Comparison of ENCODE assay signal across 10 mouse cellular contexts in genomic region chr11:100962371-100962911, GRCm38 (mm10). TPM values are rescaled to one million over a fixed set of nuclear protein-coding genes. Genes with fewer than 3 reads are reported as not detected.
DNase-seq lines count a peak whose midpoint lies in the region; ATAC-seq and TF ChIP-seq lines count a peak whose summit lies in the region.
"Had no signal": no experiment of that assay in that cellular context is flagged by ENCODE, and none has a peak within 500 bp of the region (broad histone marks: within the 10 kb centered on the region; RNA-seq: fewer than 3 reads in every experiment).

No protein-coding gene starts in this region.

- no peak for TF ChIP-seq POLR2A in testis, adult 2 months (IDR thresholded peaks at IDR 0.05; ENCODE audit: control insufficient read depth, low read depth, low read length)
- no peak for TF ChIP-seq POLR2A in cerebellum, adult 2 months (IDR thresholded peaks at IDR 0.05; ENCODE audit: borderline replicate concordance, insufficient read depth, low read length)

- H3K9ac ChIP-seq in intestine, embryonic 16.5 days (ENCODE audit: low read depth, low read length), result peak overlapping the region; percentile 27; the same call in 1 of the 2 replicates
- peak overlapping the region; percentile 40 for H3K9ac ChIP-seq in stomach, embryonic 16.5 days (ENCODE audit: low read length)
- H3K9ac ChIP-seq: forebrain, embryonic 15.5 days; neural tube, embryonic 12.5 days had no signal

- DNase-seq in testis, postnatal 14 days (ENCODE audit: low spot score), result no peak
- peak; percentile 71 for DNase-seq in gastrocnemius, postnatal 14 days
- DNase-seq in embryo, embryonic 10 days (ENCODE audit: low spot score), result no peak
- DNase-seq in cerebellum, adult 2 months, result no peak
- no peak for DNase-seq in left cerebral cortex, adult 18-20 months (ENCODE audit: low spot score in 2 of 2)

- H3K4me2 ChIP-seq in intestine, embryonic 16.5 days (ENCODE audit: low read depth, low read length), result no peak overlapping the region
- H3K4me2 ChIP-seq in stomach, embryonic 16.5 days (ENCODE audit: low read depth, low read length), result peak overlapping the region; percentile 36
- H3K4me2 ChIP-seq: forebrain, embryonic 15.5 days; neural tube, embryonic 12.5 days had no signal

- H3K27me3 ChIP-seq in testis, adult 2 months (ENCODE audit: control insufficient read depth, insufficient read depth, low read length), result no peaks in the 10 kb centered on the region
- H3K27me3 ChIP-seq in intestine, embryonic 16.5 days (replicated peaks; ENCODE audit: control insufficient read depth, insufficient read depth, low read length), result peaks cover 8% of the 10 kb centered on the region
- H3K27me3 ChIP-seq in stomach, embryonic 16.5 days (ENCODE audit: control insufficient read depth, insufficient read depth, low read length), result peaks cover 6% of the 10 kb centered on the region; the same call in 1 of the 2 replicates
- H3K27me3 ChIP-seq in cerebellum, adult 2 months (ENCODE audit: control insufficient read depth, insufficient read depth, low read length), result no peaks in the 10 kb centered on the region

- H3K9me3 ChIP-seq in intestine, embryonic 16.5 days (ENCODE audit: control insufficient read depth, low read length), result no peaks in the 10 kb centered on the region
- no peaks in the 10 kb centered on the region for H3K9me3 ChIP-seq in stomach, embryonic 16.5 days (replicated peaks; ENCODE audit: control insufficient read depth, low read length)
- H3K9me3 ChIP-seq: forebrain, embryonic 15.5 days; neural tube, embryonic 12.5 days had no signal

- no peak overlapping the region for H3K4me3 ChIP-seq in testis, adult 2 months (ENCODE audit: control insufficient read depth, low read depth, low read length)
- H3K4me3 ChIP-seq in intestine, embryonic 16.5 days (ENCODE audit: low read length), result no peak overlapping the region
- H3K4me3 ChIP-seq in stomach, embryonic 16.5 days (replicated peaks; ENCODE audit: low read length), result 0 out of 2 replicates have a peak overlapping the region, but pooled peaks have one; percentile 4
- H3K4me3 ChIP-seq in cerebellum, adult 2 months (replicated peaks; ENCODE audit: insufficient read depth, low read depth, low read length), result no peak overlapping the region
- H3K4me3 ChIP-seq: forebrain, embryonic 15.5 days; neural tube, embryonic 12.5 days had no signal

- ATAC-seq in intestine, embryonic 16.5 days, result peak; percentile 53
- peak; percentile 80; the same call in 1 of the 2 replicates for ATAC-seq in stomach, embryonic 16.5 days (ENCODE audit: insufficient read depth, low FRiP score)
- ATAC-seq: forebrain, embryonic 15.5 days had no signal

- no peak for TF ChIP-seq CTCF in testis, adult 2 months (IDR thresholded peaks at IDR 0.05; ENCODE audit: control insufficient read depth, insufficient read depth, insufficient replicate concordance, low read depth, low read length)
- no peak for TF ChIP-seq CTCF in cerebellum, adult 2 months (IDR thresholded peaks at IDR 0.05; ENCODE audit: borderline replicate concordance, insufficient read depth, low read depth, low read length)

- H3K4me1 ChIP-seq in testis, adult 2 months (ENCODE audit: control insufficient read depth, insufficient read depth, low read length), result peaks cover 12% of the 10 kb centered on the region
- H3K4me1 ChIP-seq in intestine, embryonic 16.5 days (ENCODE audit: control insufficient read depth, insufficient read depth, low read length), result peaks cover 39% of the 10 kb centered on the region
- H3K4me1 ChIP-seq in stomach, embryonic 16.5 days (ENCODE audit: control insufficient read depth, insufficient read depth, low read length), result peaks cover 82% of the 10 kb centered on the region
- H3K4me1 ChIP-seq in cerebellum, adult 2 months (ENCODE audit: control insufficient read depth, insufficient read depth, low read length), result peaks cover 8% of the 10 kb centered on the region; the same call in 1 of the 2 replicates

- peak overlapping the region; percentile 56 for H3K27ac ChIP-seq in testis, adult 2 months (ENCODE audit: control insufficient read depth, insufficient read depth, low read depth, low read length)
- H3K27ac ChIP-seq in intestine, embryonic 16.5 days (ENCODE audit: low read length), result peak overlapping the region; percentile 57
- peak overlapping the region; percentile 85 for H3K27ac ChIP-seq in stomach, embryonic 16.5 days (ENCODE audit: low read length)
- H3K27ac ChIP-seq in cerebellum, adult 2 months (ENCODE audit: insufficient read depth, low read length), result no peak overlapping the region
- H3K27ac ChIP-seq: forebrain, embryonic 15.5 days; neural tube, embryonic 12.5 days had no signal

- intact Hi-C loops in gastrocnemius, postnatal 14 days (cut with DNase I; ENCODE audit: low total_unique reads), result no loop called here

- 50% methylated on average over 9 of the region's 9 CpGs for WGBS in intestine, embryonic 16.5 days
- 37% methylated on average over 9 of the region's 9 CpGs for WGBS in stomach, embryonic 16.5 days
- 68% methylated on average over 9 of the region's 9 CpGs for WGBS in cerebellum, adult 2 months

- H3K36me3 ChIP-seq in testis, adult 2 months (ENCODE audit: control insufficient read depth, insufficient read depth, low read length), result no peaks in the 10 kb centered on the region
- H3K36me3 ChIP-seq in intestine, embryonic 16.5 days (ENCODE audit: control insufficient read depth, insufficient read depth, low read length), result no peaks in the 10 kb centered on the region
- peaks cover 8% of the 10 kb centered on the region; the same call in 1 of the 2 replicates for H3K36me3 ChIP-seq in stomach, embryonic 16.5 days (ENCODE audit: control insufficient read depth, insufficient read depth, low read length)
- H3K36me3 ChIP-seq: forebrain, embryonic 15.5 days; neural tube, embryonic 12.5 days had no signal

RNA-seq across cellular contexts. Expression of gene Cavin1, which starts 8.2 kb away (rescaled TPM):
- 5.1 and 6.1 TPM in 2 replicates for polyA plus RNA-seq in testis, adult 2 months (2012; rRNA removed)
- total RNA-seq in gastrocnemius, postnatal 14 days (2021), result 100 to 1,000 TPM; 226 to 256 TPM
- 214 and 221 TPM in 2 replicates for polyA plus RNA-seq in intestine, embryonic 16.5 days (2015; fragmentation: Nextera tagmentation; extraction: Ambion mirVana)
- polyA plus RNA-seq in stomach, embryonic 16.5 days (2015; fragmentation: Nextera tagmentation; extraction: Ambion mirVana), result 381 and 403 TPM in 2 replicates
- 14.9 and 15.6 TPM in 2 replicates for polyA plus RNA-seq in cerebellum, adult 2 months (2012; rRNA removed)
- 10 to 100 TPM; 22.7 to 24.9 TPM for total RNA-seq in left cerebral cortex, adult 18-20 months (2021)

RNA-seq across cellular contexts. Expression of gene Stat3, which starts 23.1 kb away (rescaled TPM):
- 25.0 and 30.2 TPM in 2 replicates for polyA plus RNA-seq in testis, adult 2 months (2012; rRNA removed)
- 10 to 100 TPM; 41.7 to 43.6 TPM for total RNA-seq in gastrocnemius, postnatal 14 days (2021)
- 48.9 and 53.2 TPM in 2 replicates for polyA plus RNA-seq in intestine, embryonic 16.5 days (2015; fragmentation: Nextera tagmentation; extraction: Ambion mirVana)
- 47.2 and 56.1 TPM in 2 replicates for polyA plus RNA-seq in stomach, embryonic 16.5 days (2015; fragmentation: Nextera tagmentation; extraction: Ambion mirVana)
- 45.0 and 47.5 TPM in 2 replicates for polyA plus RNA-seq in cerebellum, adult 2 months (2012; rRNA removed)
- total RNA-seq in left cerebral cortex, adult 18-20 months (2021), result 10 to 100 TPM; 38.8 to 46.7 TPM

RNA-seq across cellular contexts. Expression of gene Atp6v0a1, which starts 46.8 kb away (rescaled TPM):
- polyA plus RNA-seq in testis, adult 2 months (2012; rRNA removed), result 18.1 and 23.7 TPM in 2 replicates
- 10 to 100 TPM; 53.4 to 58.5 TPM for total RNA-seq in gastrocnemius, postnatal 14 days (2021)
- 38.8 and 43.3 TPM in 2 replicates for polyA plus RNA-seq in intestine, embryonic 16.5 days (2015; fragmentation: Nextera tagmentation; extraction: Ambion mirVana)
- polyA plus RNA-seq in stomach, embryonic 16.5 days (2015; fragmentation: Nextera tagmentation; extraction: Ambion mirVana), result 47.8 and 50.5 TPM in 2 replicates
- polyA plus RNA-seq in cerebellum, adult 2 months (2012; rRNA removed), result 294 and 298 TPM in 2 replicates
- 100 to 1,000 TPM; 423 to 445 TPM for total RNA-seq in left cerebral cortex, adult 18-20 months (2021)

Comparison
In these comparisons a context has a peak if more than half of its experiments do, and no peak if none do; other contexts are left out.
1. RNA of gene Cavin1, which starts 8.2 kb away (polyA plus RNA-seq): 381 to 403 TPM in stomach, embryonic 16.5 days and 214 to 221 TPM in intestine, embryonic 16.5 days; 14.9 to 15.6 TPM in cerebellum, adult 2 months and 5.1 to 6.1 TPM in testis, adult 2 months; every median in the first group is over 10 times any median in the second.